Mouse (Mus musculus) natural killer cell, adult 2 months (primary cell): ENCODE data around the gene Olfr1234.

Experiments
- DNase-seq, 2 experiments: peaks; one replicate each; pipeline ENCODE4 v3.0.0; 2022; ENCODE audit warnings: low spot score in 2 of 2

The Olfr1234 gene

DNA sequence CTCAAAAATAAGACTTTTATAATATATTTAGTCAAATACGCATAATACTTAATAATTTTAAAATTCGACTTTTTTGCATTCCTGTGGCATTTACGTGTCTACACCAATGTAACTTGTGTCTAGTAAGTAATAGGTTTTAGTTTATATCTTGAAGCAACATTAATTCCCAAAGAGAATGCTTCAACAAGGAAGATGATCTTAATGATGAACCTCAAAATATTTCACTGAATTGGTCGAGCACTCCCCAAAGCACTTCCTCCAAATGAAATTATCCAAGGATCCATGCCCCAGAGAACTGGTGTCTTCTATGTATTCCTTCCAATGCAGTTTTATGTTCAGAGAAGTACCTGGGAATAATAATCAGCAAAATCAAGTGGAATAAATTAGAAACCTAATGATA, at the start of gene Olfr1234:
Gene Olfr1234 (minus strand): TSS at position 101 of the 400 bp plus-strand sequence.
- DNase-seq = no peak

DNA sequence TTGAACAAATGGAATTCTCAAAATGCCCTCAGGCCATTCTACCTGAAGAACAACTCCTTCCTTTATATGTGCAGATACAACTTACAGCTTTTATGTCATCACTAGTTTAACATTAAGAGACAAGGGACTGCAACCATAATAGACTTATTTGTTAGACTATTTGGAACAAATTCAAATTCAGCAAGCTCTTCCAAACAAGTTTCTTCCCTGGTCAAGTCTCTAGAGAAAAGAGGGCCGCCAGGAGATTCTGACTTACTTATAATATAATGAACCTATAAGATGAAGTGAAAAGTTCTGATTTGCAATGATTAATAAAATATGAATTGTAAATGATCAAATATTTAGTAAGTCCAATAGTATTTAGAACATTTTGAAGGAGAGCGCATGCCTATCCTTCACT, 44.9 kb upstream of the Olfr1234 start, which contains the start of gene Olfr1238:
Gene Olfr1238 (minus strand): TSS at position 101 of the 400 bp plus-strand sequence.
- no peak for DNase-seq

DNA sequence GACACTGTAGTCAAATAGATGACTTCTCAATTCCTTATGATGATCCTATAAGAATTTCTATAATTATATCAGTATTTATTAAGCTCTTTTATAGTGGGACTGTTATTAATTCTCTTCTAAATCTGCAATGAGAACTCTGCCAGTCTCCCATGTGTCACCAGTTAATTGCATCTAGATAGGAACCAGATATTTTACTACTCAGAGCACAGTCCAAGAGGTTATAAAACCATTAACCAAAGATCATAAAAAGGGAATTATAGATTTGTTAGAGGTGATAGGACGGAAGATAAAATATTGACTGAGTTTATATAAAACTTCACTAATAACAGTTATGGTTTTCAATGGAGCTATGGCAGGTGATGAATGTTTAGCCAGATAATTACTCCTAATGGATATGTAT, 36.2 kb upstream of the Olfr1234 start:
- DNase-seq = no peak

DNA sequence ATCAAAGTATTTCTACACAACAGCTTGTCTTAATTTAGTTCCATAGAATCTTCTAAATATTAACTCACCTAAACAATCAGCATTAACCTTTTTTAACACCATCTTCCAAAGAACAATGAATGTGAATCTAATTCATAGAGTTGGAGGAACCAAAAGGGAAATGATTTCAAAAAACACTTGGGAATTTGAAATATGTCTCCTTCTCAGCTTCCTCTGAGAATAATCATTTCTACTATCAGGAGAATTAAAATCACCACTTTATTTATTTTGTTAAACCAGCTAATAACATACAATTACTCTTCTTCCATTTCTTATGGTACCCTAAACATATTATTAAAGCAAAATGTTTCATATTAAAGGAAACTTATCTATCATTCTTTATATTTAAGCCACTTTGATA, 22.4 kb downstream of the Olfr1234 start, which contains the start of gene Olfr1233:
Gene Olfr1233 (minus strand): TSS at position 101 of the 400 bp plus-strand sequence.
- DNase-seq = no peak

DNA sequence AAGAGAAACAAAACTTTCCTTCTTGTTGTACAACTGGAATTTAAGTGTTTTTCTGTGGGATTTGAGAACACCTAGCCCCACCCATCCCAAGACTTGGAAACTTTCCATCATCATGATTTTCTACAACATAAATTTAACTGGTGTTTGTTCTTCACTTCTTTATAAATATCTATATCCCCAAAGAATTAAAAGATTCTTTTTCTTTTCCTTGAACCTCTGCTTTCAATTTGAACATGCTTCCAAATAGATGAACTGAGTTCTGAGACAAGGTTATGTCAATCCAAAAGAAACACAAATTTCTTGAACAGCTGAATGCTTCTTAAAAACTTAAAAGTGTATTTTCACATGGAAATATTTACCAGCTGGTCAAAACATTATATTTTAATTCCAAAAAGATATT, 35.1 kb downstream of the Olfr1234 start, which contains the start of gene Olfr1232:
Gene Olfr1232 (minus strand): TSS at position 101 of the 400 bp plus-strand sequence.
- DNase-seq = no peak
